Mouse (Mus musculus): ENCODE measurements around the gene Slc12a3. TPM values are rescaled to one million over a fixed set of nuclear protein-coding genes. Genes with fewer than 3 reads are reported as not detected.
A peak's percentile ranks its signal among the peaks of the same experiment; 100 is the strongest.

The Slc12a3 gene
- polyA plus RNA-seq, 1 experiment from 2014 or later = 0.12 TPM

GRCm38 (mm10) chr8:94340796-94341195 lies 11.8 kb downstream of the Slc12a3 start:
- WGBS = 87% methylated on average over 7 of the region's 7 CpGs

GRCm38 (mm10) chr8:94342691-94343090 lies 13.7 kb downstream of the Slc12a3 start:
- WGBS = 91% methylated on average over 10 of the region's 10 CpGs
- Histone ChIP-seq H3K27me3 (no peaks in the 10 kb centered on the region), H3K9me3 (no peaks in the 10 kb centered on the region), H3K36me3 (no peaks in the 10 kb centered on the region), H3K27ac (no peak overlapping the region), H3K4me2 (replicated peaks) (no peak overlapping the region), H3K4me1 (replicated peaks) (no peaks in the 10 kb centered on the region), H3K4me3 (replicated peaks) (no peak overlapping the region), H3K9ac (replicated peaks) (no peak overlapping the region)
- no peak for ATAC-seq

More at GRCm38 (mm10) chr8:94340796-94341195, 11.8 kb downstream of the Slc12a3 start:
- H3K27me3 ChIP-seq = no peaks in the 10 kb centered on the region
- H3K36me3 ChIP-seq = no peaks in the 10 kb centered on the region
- H3K27ac ChIP-seq = no peak overlapping the region
- no peak overlapping the region for H3K9ac ChIP-seq (replicated peaks)
- no peak overlapping the region for H3K4me2 ChIP-seq (replicated peaks)
- no peak overlapping the region for H3K4me3 ChIP-seq (replicated peaks)
- H3K4me1 ChIP-seq (replicated peaks) = no peaks in the 10 kb centered on the region
- ATAC-seq = no peak
- no peaks in the 10 kb centered on the region for H3K9me3 ChIP-seq

- Histone ChIP-seq H3K36me3 (no peaks in the 10 kb centered on the region), H3K9ac (replicated peaks) (no peak overlapping the region), H3K4me3 (replicated peaks) (no peak overlapping the region), H3K27me3 (no peaks in the 10 kb centered on the region), H3K9me3 (no peaks in the 10 kb centered on the region), H3K4me2 (replicated peaks) (no peak overlapping the region), H3K27ac (no peak overlapping the region), H3K4me1 (replicated peaks) (no peaks in the 10 kb centered on the region)
- 0 out of 2 replicates have a peak, but pooled peaks have one; percentile 27 for ATAC-seq
- 16% methylated on average over 6 of the region's 6 CpGs for WGBS
Observed at GRCm38 (mm10) chr8:94343290-94343689, 14.3 kb downstream of the Slc12a3 start.

GRCm38 (mm10) chr8:94343778-94344320 lies 14.8 kb downstream of the Slc12a3 start:
- Histone ChIP-seq H3K4me2 (replicated peaks) (no peak overlapping the region), H3K27me3 (no peaks in the 10 kb centered on the region), H3K27ac (no peak overlapping the region), H3K4me3 (replicated peaks) (no peak overlapping the region), H3K4me1 (replicated peaks) (no peaks in the 10 kb centered on the region), H3K9me3 (no peaks in the 10 kb centered on the region), H3K9ac (replicated peaks) (no peak overlapping the region), H3K36me3 (no peaks in the 10 kb centered on the region)
- 89% methylated on average over 11 of the region's 11 CpGs for WGBS
- 0 out of 2 replicates have a peak, but pooled peaks have one; percentile 14 for ATAC-seq

- no peaks in the 10 kb centered on the region for H3K9me3 ChIP-seq
- no peaks in the 10 kb centered on the region for H3K4me1 ChIP-seq (replicated peaks)
- 88% methylated on average over 4 of the region's 4 CpGs for WGBS
- no peak overlapping the region for H3K4me2 ChIP-seq (replicated peaks)
- no peaks in the 10 kb centered on the region for H3K36me3 ChIP-seq
- H3K27ac ChIP-seq = no peak overlapping the region
- H3K27me3 ChIP-seq = no peaks in the 10 kb centered on the region
- no peak overlapping the region for H3K9ac ChIP-seq (replicated peaks)
- ATAC-seq = no peak
- H3K4me3 ChIP-seq (replicated peaks) = no peak overlapping the region
Observed at GRCm38 (mm10) chr8:94345657-94346056, 16.7 kb downstream of the Slc12a3 start.

- no peak overlapping the region for H3K27ac ChIP-seq
- H3K27me3 ChIP-seq = no peaks in the 10 kb centered on the region
- H3K4me1 ChIP-seq (replicated peaks) = no peaks in the 10 kb centered on the region
- no peaks in the 10 kb centered on the region for H3K36me3 ChIP-seq
- H3K4me3 ChIP-seq (replicated peaks) = no peak overlapping the region
- H3K4me2 ChIP-seq (replicated peaks) = no peak overlapping the region
- H3K9me3 ChIP-seq = no peaks in the 10 kb centered on the region
- WGBS = 93% methylated on average over 13 of the region's 13 CpGs
- H3K9ac ChIP-seq (replicated peaks) = no peak overlapping the region
- no peak for ATAC-seq
Observed at GRCm38 (mm10) chr8:94346264-94346663, 17.3 kb downstream of the Slc12a3 start.

GRCm38 (mm10) chr8:94348425-94348824 lies 19.4 kb downstream of the Slc12a3 start:
- no peaks in the 10 kb centered on the region for H3K27me3 ChIP-seq
- 81% methylated on average over 9 of the region's 9 CpGs for WGBS
- no peak overlapping the region for H3K9ac ChIP-seq (replicated peaks)

GRCm38 (mm10) chr8:94354069-94354531 lies 25.1 kb downstream of the Slc12a3 start:
- Histone ChIP-seq H3K9me3 (no peaks in the 10 kb centered on the region), H3K4me3 (replicated peaks) (no peak overlapping the region), H3K36me3 (no peaks in the 10 kb centered on the region), H3K4me2 (replicated peaks) (no peak overlapping the region), H3K27ac (no peak overlapping the region), H3K4me1 (replicated peaks) (no peaks in the 10 kb centered on the region), H3K9ac (replicated peaks) (no peak overlapping the region), H3K27me3 (no peaks in the 10 kb centered on the region)
- ATAC-seq = no peak
- 83% methylated on average over 7 of the region's 7 CpGs for WGBS

More at GRCm38 (mm10) chr8:94348425-94348824, 19.4 kb downstream of the Slc12a3 start:
- no peak for ATAC-seq
- Histone ChIP-seq H3K4me3 (replicated peaks) (no peak overlapping the region), H3K4me2 (replicated peaks) (no peak overlapping the region), H3K4me1 (replicated peaks) (no peaks in the 10 kb centered on the region), H3K27ac (no peak overlapping the region), H3K9me3 (no peaks in the 10 kb centered on the region), H3K36me3 (no peaks in the 10 kb centered on the region)

- Histone ChIP-seq H3K9ac (replicated peaks) (no peak overlapping the region), H3K4me2 (replicated peaks) (no peak overlapping the region), H3K4me3 (replicated peaks) (no peak overlapping the region), H3K27ac (no peak overlapping the region), H3K9me3 (no peaks in the 10 kb centered on the region), H3K4me1 (replicated peaks) (no peaks in the 10 kb centered on the region), H3K27me3 (no peaks in the 10 kb centered on the region), H3K36me3 (no peaks in the 10 kb centered on the region)
- 89% methylated on average over 4 of the region's 4 CpGs for WGBS
- no peak for ATAC-seq
Observed at GRCm38 (mm10) chr8:94354571-94354970, 25.6 kb downstream of the Slc12a3 start.

- 85% methylated on average over 6 of the region's 6 CpGs for WGBS
- no peak overlapping the region for H3K9ac ChIP-seq (replicated peaks)
- ATAC-seq = no peak
Observed at GRCm38 (mm10) chr8:94357220-94357619, 28.2 kb downstream of the Slc12a3 start.

GRCm38 (mm10) chr8:94358541-94358940 lies 29.5 kb downstream of the Slc12a3 start:
- no peak overlapping the region for H3K9ac ChIP-seq (replicated peaks)
- no peak overlapping the region for H3K4me3 ChIP-seq (replicated peaks)
- no peaks in the 10 kb centered on the region for H3K27me3 ChIP-seq
- no peak overlapping the region for H3K27ac ChIP-seq
- H3K4me2 ChIP-seq (replicated peaks) = no peak overlapping the region
- H3K36me3 ChIP-seq = no peaks in the 10 kb centered on the region
- no peaks in the 10 kb centered on the region for H3K4me1 ChIP-seq (replicated peaks)
- ATAC-seq = no peak
- WGBS = 81% methylated on average over 5 of the region's 5 CpGs
- no peaks in the 10 kb centered on the region for H3K9me3 ChIP-seq

More at GRCm38 (mm10) chr8:94357220-94357619, 28.2 kb downstream of the Slc12a3 start:
- Histone ChIP-seq H3K4me3 (replicated peaks) (no peak overlapping the region), H3K36me3 (no peaks in the 10 kb centered on the region), H3K4me2 (replicated peaks) (no peak overlapping the region), H3K27me3 (no peaks in the 10 kb centered on the region), H3K27ac (no peak overlapping the region), H3K9me3 (no peaks in the 10 kb centered on the region), H3K4me1 (replicated peaks) (no peaks in the 10 kb centered on the region)

- H3K9me3 ChIP-seq = no peaks in the 10 kb centered on the region
- no peak overlapping the region for H3K4me2 ChIP-seq (replicated peaks)
- H3K27me3 ChIP-seq = no peaks in the 10 kb centered on the region
- no peaks in the 10 kb centered on the region for H3K36me3 ChIP-seq
- H3K4me1 ChIP-seq (replicated peaks) = no peaks in the 10 kb centered on the region
- no peak for ATAC-seq
- H3K9ac ChIP-seq (replicated peaks) = no peak overlapping the region
- WGBS = 91% methylated on average over 6 of the region's 6 CpGs
- H3K27ac ChIP-seq = no peak overlapping the region
- H3K4me3 ChIP-seq (replicated peaks) = no peak overlapping the region
Observed at GRCm38 (mm10) chr8:94361774-94362431, 32.9 kb downstream of the Slc12a3 start.
